ENCODE assay signal across 8 mouse cellular contexts in genomic region chr12:110484824-110485584, GRCm38 (mm10). TPM values are rescaled to one million over a fixed set of nuclear protein-coding genes. Genes with fewer than 3 reads are reported as not detected.
DNase-seq lines count a peak whose midpoint lies in the region; ATAC-seq and TF ChIP-seq lines count a peak whose summit lies in the region.

No protein-coding gene starts in this region.

- peak; percentile 6; the same call in 1 of the 2 replicates for ATAC-seq in heart, embryonic 13.5 days (ENCODE audit: extremely low read depth, insufficient number of reproducible peaks, low FRiP score, low TSS enrichment)
- ATAC-seq in limb, embryonic 14.5 days (ENCODE audit: low FRiP score, low read depth): peak; percentile 21; the same call in 1 of the 2 replicates
- ATAC-seq in neural tube, embryonic 15.5 days (ENCODE audit: low FRiP score): peak; percentile 35; the same call in 1 of the 2 replicates

- peak overlapping the region; percentile 94 for H3K9ac ChIP-seq in heart, embryonic 13.5 days
- peak overlapping the region; percentile 85 for H3K9ac ChIP-seq in limb, embryonic 14.5 days (ENCODE audit: low read depth, low read length, severe bottlenecking)
- H3K9ac ChIP-seq in neural tube, embryonic 15.5 days (replicated peaks): peak overlapping the region; percentile 65

- no peaks in the 10 kb centered on the region for H3K27me3 ChIP-seq in heart, embryonic 13.5 days (replicated peaks)
- no peaks in the 10 kb centered on the region for H3K27me3 ChIP-seq in erythroblast, embryonic 14.5 days (ENCODE audit: control insufficient read depth)
- no peaks in the 10 kb centered on the region for H3K27me3 ChIP-seq in limb, embryonic 14.5 days (ENCODE audit: control insufficient read depth, insufficient read depth, low read length)
- no peaks in the 10 kb centered on the region for H3K27me3 ChIP-seq in neural tube, embryonic 15.5 days (replicated peaks)

- intact Hi-C loops in gastrocnemius, postnatal 14 days (cut with DNase I; ENCODE audit: low total_unique reads): no loop called here

- no peak for DNase-seq in heart, adult 8-10 months (ENCODE audit: low spot score)
- peak; percentile 43 for DNase-seq in ES-CJ7 (ENCODE audit: low read depth, low spot score)
- DNase-seq in limb, embryonic 14.5 days (ENCODE audit: low spot score): no peak
- no peak for DNase-seq in gastrocnemius, postnatal 14 days
- no peak for DNase-seq in layer of hippocampus, adult 9-11 months

- TF ChIP-seq POLR2A in limb, embryonic 14.5 days (IDR thresholded peaks at IDR 0.05; ENCODE audit: borderline replicate concordance, extremely low read depth, insufficient read depth, insufficient read length): no peak

- H3K4me3 ChIP-seq in heart, embryonic 13.5 days: peak overlapping the region; percentile 73
- peak overlapping the region; percentile 78 for H3K4me3 ChIP-seq in erythroblast, embryonic 14.5 days (replicated peaks)
- peak overlapping the region; percentile 71 for H3K4me3 ChIP-seq in limb, embryonic 14.5 days (replicated peaks; ENCODE audit: low read length)
- H3K4me3 ChIP-seq in neural tube, embryonic 15.5 days (replicated peaks): peak overlapping the region; percentile 74

- peak overlapping the region; percentile 99 for H3K27ac ChIP-seq in heart, embryonic 13.5 days (replicated peaks)
- peak overlapping the region; percentile 99 for H3K27ac ChIP-seq in limb, embryonic 14.5 days (replicated peaks; ENCODE audit: low read depth, low read length)
- peak overlapping the region; percentile 97 for H3K27ac ChIP-seq in neural tube, embryonic 15.5 days (replicated peaks)

- H3K36me3 ChIP-seq in heart, embryonic 13.5 days: peaks cover 23% of the 10 kb centered on the region
- peaks cover 52% of the 10 kb centered on the region for H3K36me3 ChIP-seq in erythroblast, embryonic 14.5 days (ENCODE audit: control insufficient read depth)
- H3K36me3 ChIP-seq in limb, embryonic 14.5 days (ENCODE audit: control insufficient read depth, insufficient read depth, low read length): peaks cover 13% of the 10 kb centered on the region
- H3K36me3 ChIP-seq in neural tube, embryonic 15.5 days: no peaks in the 10 kb centered on the region

- peaks cover 52% of the 10 kb centered on the region for H3K4me1 ChIP-seq in heart, embryonic 13.5 days
- H3K4me1 ChIP-seq in erythroblast, embryonic 14.5 days (ENCODE audit: control insufficient read depth): peaks cover 66% of the 10 kb centered on the region
- peaks cover 14% of the 10 kb centered on the region for H3K4me1 ChIP-seq in limb, embryonic 14.5 days (ENCODE audit: control insufficient read depth, insufficient read depth, low read length)
- H3K4me1 ChIP-seq in neural tube, embryonic 15.5 days: peaks cover 43% of the 10 kb centered on the region

- no peaks in the 10 kb centered on the region for H3K9me3 ChIP-seq in heart, embryonic 13.5 days
- peaks cover 8% of the 10 kb centered on the region for H3K9me3 ChIP-seq in erythroblast, embryonic 14.5 days (ENCODE audit: control insufficient read depth, low read length)
- no peaks in the 10 kb centered on the region for H3K9me3 ChIP-seq in limb, embryonic 14.5 days (ENCODE audit: control insufficient read depth, low read length)
- no peaks in the 10 kb centered on the region for H3K9me3 ChIP-seq in neural tube, embryonic 15.5 days (replicated peaks)

- peak overlapping the region; percentile 93 for H3K4me2 ChIP-seq in heart, embryonic 13.5 days
- H3K4me2 ChIP-seq in limb, embryonic 14.5 days (replicated peaks; ENCODE audit: low read depth, low read length, severe bottlenecking): peak overlapping the region; percentile 60
- H3K4me2 ChIP-seq in neural tube, embryonic 15.5 days: peak overlapping the region; percentile 91

- WGBS in heart, embryonic 13.5 days: 2% methylated on average over 17 of the region's 17 CpGs
- 3% methylated on average over 17 of the region's 17 CpGs for WGBS in limb, embryonic 14.5 days
- 3% methylated on average over 17 of the region's 17 CpGs for WGBS in neural tube, embryonic 15.5 days

RNA-seq across cellular contexts. Expression of gene Ppp2r5c, which starts 38.1 kb away (rescaled TPM):
- 113 and 127 TPM in 2 replicates for polyA plus RNA-seq in heart, embryonic 13.5 days (2015; fragmentation: Nextera tagmentation; extraction: Ambion mirVana)
- total RNA-seq in heart, adult 8-10 months (2022): 10 to 100 TPM; 88.9 to 96.8 (median 93.6) TPM
- polyA plus RNA-seq in erythroblast, embryonic 14.5 days (2012): 1.6 and 1.7 TPM in 2 replicates
- 68.0 and 75.2 TPM in 2 replicates for polyA plus RNA-seq in limb, embryonic 14.5 days (2012; rRNA removed)
- 156 and 158 TPM in 2 replicates for polyA plus RNA-seq in limb, embryonic 14.5 days (2014; fragmentation: Nextera tagmentation; extraction: Ambion mirVana)
- polyA plus RNA-seq in neural tube, embryonic 15.5 days (2015; fragmentation: Nextera tagmentation; extraction: Ambion mirVana): 149 and 152 TPM in 2 replicates
- 10 to 100 TPM; 60.2 to 61.9 TPM for total RNA-seq in gastrocnemius, postnatal 14 days (2021)

Comparison
In these comparisons a context has a peak if more than half of its experiments do, and no peak if none do; other contexts are left out.
1. RNA of gene Ppp2r5c, which starts 38.1 kb away (polyA plus RNA-seq): 68.0 to 158 TPM in limb, embryonic 14.5 days, 149 to 152 TPM in neural tube, embryonic 15.5 days and 113 to 127 TPM in heart, embryonic 13.5 days; 1.6 to 1.7 TPM in erythroblast, embryonic 14.5 days; every median in the first group is over 10 times any median in the second.
2. Peak in every context shown above with its lines, with median percentiles within 50 percentile points of each other: ATAC-seq, H3K27ac ChIP-seq, H3K4me2 ChIP-seq, H3K4me3 ChIP-seq and H3K9ac ChIP-seq.